Mouse (Mus musculus) C3H10T1/2 (cell line): ENCODE results near the gene Ube2u. TPM values are rescaled to one million over a fixed set of nuclear protein-coding genes. Genes with fewer than 3 reads are reported as not detected.

Source experiments
- polyA plus RNA-seq, 2 experiments: library from polyadenylated mRNA; unstranded; fragments of >200 nt; fragmentation: generic; extraction: Trizol; gene quantifications; one replicate each; pipeline ENCODE4 v1.2.1; 2012; ENCODE audit warnings: missing spikeins in 2 of 2

The Ube2u gene
- not detected for polyA plus RNA-seq

GRCm38 (mm10) chr4:100478592-100479321 lies at the start of gene Ube2u:
Ube2u (plus strand) TSS chr4:100478849.

